Mouse (Mus musculus): Measurements from ENCODE around the gene Ntrk3. TPM values are rescaled to one million over a fixed set of nuclear protein-coding genes. Genes with fewer than 3 reads are reported as not detected.

The Ntrk3 gene
- total RNA-seq, 2 experiments from 2014 or later, result 26.7 to 52.1 TPM

- DNase-seq, result peak; percentile 63
Measured at GRCm38 (mm10) chr7:78361341-78362309, 376.2 kb downstream of the Ntrk3 start.

GRCm38 (mm10) chr7:78347464-78347863 lies 390.3 kb downstream of the Ntrk3 start:
- no peak for DNase-seq

DNA sequence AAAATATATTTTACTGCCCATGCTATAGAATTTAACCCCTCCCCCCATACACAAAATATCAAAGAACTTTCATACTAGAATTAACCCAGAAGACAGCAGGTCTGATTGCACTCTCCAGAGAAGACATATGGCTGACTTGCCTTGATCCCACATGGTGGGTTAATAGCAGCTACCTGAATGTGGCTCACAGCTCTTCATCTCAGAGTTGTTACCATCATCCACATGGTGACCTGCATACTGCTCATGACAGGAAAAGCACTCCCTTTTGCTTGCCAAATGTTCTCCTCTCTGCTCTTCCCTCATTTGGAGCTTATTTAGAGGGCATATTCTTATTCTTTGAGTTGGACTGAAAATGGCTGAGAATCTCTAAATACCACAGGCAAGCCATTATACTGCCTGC lies 404.4 kb downstream of the Ntrk3 start:
- no peak for DNase-seq

DNA sequence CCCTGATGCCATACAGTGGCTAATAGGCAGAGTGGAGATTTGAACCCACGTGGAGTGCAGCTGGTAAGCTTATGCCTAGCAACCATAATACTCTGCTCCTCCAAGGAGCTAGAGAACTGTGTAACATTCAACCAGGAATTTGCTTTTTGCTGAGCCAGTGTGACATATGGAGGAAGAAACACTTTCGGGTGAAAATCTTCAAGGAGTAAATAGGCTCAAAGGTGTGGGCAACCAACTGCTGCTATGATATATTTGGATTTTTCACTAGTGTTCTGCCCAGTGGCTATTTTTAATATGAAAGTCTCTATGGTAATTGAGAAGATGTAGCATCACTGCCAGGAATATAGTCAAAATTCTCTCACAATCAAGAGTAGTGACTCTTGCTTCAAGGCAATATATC lies 409.5 kb downstream of the Ntrk3 start:
- no peak for DNase-seq

GRCm38 (mm10) chr7:78326185-78326584 lies 411.6 kb downstream of the Ntrk3 start:
- DNase-seq, result no peak

DNA sequence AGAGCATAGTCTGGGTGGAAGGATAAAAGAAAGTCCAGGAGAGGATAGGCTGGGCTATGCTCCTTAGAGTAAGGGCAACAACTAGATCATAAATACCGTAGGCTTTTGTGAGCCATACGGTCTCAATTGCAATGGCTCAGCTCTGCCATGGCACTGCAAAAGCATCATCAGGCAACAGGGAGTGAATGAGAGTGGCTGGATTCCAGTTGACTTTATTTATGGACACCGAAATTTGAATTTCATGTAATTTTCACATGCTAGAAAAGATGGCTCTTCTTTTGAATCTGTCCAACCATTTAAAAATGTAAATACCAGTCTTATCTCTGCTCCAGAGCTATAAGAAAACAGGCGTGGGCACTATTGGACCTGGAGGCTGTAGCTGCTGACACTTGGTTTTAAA lies 419.2 kb downstream of the Ntrk3 start:
- DNase-seq, result no peak

GRCm38 (mm10) chr7:78305770-78306169 lies 432.0 kb downstream of the Ntrk3 start:
- DNase-seq, result no peak

GRCm38 (mm10) chr7:78305029-78305428 lies 432.8 kb downstream of the Ntrk3 start:
- no peak for DNase-seq

DNA sequence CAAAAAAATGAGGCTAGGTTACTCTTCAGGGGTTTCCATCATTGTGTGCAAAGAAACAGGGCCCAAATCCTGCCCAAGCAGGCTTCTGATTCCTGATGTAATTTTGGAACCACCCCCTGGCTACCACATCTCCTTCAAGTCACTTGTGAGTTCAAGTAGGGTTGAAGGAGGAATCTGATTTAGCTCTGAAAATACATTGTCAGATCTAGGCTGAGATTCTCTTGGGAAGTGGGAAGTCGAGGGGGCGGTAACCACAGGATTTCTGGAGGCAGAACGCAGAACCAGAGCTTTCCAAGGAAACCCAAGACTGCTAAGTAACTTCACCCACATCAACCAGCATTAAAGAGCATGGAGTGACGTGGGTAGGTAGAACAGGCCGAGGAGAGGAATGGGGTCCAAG lies 440.5 kb downstream of the Ntrk3 start:
- no peak for DNase-seq

DNA sequence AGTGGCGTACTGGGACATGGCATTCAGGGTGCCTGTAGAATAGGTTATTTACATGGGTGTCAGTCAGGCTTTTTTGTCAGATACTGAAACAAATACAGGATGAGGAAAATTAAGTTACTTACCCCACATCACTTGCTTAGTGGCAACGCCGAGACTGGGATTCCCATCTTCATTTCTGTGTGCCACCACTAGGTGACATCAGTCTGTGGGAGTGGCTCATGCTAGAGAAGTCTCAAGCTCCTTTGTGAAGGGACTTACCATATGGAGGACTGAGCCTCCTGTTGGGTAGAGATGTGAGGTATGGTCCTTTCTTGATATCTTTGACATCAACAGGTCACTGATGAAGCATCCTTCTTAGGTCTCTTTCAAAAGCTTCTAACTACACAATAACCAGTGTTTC lies 443.5 kb downstream of the Ntrk3 start:
- no peak for DNase-seq

GRCm38 (mm10) chr7:78290186-78290585 lies 447.6 kb downstream of the Ntrk3 start:
- no peak for DNase-seq

DNA sequence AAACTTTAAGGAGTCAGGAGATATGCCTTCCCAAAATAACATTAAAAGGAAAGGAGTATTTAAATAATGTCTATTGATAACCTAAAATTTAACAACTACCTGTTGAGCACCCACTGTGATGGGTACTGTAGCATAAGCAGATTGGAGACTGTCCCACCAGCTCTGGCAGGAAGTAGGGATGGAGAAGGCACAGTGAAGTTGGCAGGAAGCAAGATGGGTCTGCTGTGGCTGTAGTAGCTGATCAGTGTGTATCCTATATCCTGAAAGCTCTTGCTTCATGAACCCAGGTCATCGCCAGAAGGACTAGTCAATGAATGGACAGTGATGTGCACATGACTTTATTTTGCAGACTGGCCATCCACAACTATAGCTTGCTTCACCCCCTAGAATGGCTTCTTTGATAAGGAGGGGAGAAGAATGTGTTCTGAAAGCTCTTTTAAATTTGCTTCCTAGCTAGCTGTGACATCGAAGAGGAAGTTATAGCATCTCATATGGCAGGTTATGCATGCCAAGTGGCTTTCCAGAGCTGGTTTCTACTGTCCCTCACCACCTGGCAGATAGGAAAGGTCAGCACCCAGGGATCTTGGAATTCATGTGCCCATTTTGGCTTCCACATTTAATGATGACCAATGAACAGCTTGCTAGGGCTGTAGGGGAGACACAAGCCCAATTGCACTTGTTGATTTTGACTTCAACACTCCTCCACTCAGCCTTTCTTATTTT lies 451.1 kb downstream of the Ntrk3 start:
- DNase-seq, result no peak

DNA sequence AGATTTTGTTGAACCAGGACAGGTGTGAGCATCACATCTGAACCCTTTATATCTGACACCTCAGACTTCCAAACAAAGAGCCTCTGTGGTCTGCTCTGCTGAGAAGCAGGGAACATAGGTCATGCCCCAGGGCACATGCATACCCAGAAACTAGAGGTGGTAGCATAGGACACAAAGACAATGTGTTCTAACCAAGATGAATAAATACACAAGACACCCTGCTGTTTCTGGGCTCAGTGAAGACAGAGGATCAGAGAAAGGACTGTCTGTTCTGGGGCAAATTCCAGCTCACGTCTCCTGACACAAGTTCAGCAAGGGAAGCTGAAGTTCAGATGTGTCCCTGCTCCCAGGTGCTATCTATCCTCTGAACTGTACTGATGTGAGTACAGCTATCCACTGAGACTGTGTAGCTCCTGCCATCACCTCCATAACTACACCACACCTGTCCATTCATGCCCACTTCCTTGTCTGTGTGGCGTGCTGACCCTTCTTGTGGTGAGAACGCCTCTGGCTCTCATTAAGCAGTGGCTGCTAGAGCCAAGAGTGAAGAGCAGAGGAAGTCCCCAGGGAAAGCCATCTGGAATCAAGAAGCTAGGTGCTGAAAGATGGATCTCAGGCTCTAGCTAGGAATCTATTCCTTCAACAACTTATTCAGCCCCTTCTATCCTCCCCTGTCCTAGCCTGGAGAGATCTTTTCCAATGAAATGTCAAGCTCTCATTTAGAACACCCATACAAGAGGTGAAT lies 468.1 kb downstream of the Ntrk3 start:
- no peak for DNase-seq

DNA sequence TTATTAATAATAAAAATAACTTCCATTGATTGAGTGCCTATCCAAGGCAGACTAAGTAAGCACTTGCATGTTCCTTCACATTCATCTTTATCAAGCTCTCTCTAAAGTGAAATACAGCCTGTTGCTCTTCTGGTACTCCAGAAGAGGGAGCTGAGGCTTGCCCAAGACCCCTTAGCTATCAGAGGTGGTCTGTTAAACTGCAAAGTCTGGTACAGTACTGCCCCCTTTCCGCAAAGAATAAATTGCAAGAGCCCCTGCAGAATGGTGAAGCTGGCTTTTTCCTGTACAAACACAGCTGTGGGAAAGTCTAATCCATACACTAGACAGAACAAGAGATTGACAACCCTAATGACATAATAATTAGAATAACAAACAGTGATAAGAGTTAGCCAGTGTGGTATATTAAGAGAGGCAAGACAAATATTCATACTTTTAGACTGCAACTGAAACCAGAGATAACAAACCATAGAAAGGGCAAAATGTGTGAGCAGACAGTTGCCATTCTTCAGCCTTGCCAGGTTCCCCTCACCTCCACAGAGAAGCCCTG lies 470.3 kb downstream of the Ntrk3 start:
- DNase-seq, result peak; percentile 7

DNA sequence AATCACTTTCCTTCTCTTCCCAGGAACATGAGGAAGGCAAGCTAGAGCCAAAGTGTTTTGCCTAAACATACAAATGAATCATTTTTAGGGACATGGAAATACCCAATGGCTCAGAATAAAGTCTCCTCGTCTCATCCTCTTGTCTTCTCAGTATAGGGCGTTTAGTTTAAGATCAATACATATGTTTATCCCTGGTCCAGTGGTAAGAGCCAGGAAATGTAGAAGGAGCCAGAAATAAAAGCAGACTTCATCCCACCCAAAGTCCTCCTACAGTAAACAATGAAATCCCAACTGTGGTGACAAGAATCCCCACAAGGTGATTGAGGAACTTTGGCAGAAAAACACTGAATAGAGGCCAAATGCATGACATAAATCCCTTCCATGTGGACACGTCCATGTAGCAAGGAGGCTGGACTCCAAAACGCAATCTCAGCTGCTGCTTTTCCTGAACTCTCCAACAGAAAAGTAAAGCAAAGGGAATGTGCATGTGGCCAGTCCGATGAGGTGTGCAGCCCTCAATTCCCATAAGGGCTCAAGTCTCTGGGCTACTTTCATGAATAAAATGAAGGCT lies 473.3 kb downstream of the Ntrk3 start:
- peak; percentile 20 for DNase-seq

DNA sequence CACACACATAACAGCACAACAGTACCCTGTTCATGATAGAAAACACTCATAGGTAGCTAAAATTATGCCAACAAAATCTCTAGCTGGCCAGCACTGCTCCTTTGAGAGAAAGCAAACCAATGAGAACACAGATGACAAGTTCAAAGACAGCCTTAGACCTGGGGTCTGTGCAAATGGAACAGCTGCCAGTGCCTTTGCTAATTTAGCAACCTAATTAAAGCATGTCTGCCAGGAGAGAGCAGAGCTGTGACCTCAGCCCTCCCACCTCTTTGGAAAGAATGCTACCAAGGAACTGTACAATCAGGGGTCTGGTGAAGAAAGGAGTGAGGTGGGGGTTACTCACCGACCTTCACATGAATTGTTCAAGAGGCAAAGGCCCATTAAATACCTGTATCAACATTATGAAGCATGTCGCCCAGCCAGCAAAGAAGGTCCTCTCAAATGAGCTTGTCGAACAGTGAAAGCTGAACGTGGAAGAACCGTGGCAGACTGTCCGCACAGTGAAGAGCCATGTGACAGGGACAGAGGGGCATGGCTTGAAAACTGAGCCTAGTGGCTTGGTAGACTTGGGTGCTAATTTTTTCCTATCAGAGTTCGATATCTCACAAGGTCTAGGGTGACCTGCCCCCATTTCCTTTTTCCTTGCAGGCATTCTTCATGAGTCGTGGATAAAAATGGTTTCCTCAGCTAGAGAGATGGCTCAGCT lies 476.2 kb downstream of the Ntrk3 start:
- no peak for DNase-seq

DNA sequence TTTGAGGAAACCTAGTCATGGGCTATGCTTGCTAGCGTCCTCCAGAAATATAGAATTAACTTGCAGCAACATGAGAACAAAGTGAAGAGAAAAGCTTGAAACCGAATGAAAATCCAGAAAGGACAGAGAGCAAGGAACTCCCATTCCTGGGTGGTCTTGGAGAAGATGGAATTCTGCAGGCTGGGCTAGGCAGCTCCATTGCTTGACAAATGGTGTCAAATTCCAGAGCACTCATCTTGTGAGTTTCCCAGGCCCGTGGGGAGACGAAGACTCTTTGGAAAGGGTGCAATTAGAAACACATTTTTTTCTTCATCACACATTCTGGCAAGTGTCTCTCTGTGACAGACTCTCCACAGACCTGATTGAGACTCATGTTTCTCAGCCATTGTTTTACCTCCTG lies 479.7 kb downstream of the Ntrk3 start:
- DNase-seq, result no peak

GRCm38 (mm10) chr7:78253777-78254385 lies 483.9 kb downstream of the Ntrk3 start:
- DNase-seq, result no peak

- no peak for DNase-seq
Measured at GRCm38 (mm10) chr7:78248119-78248642, 489.6 kb downstream of the Ntrk3 start.

GRCm38 (mm10) chr7:78239012-78239411 lies 498.8 kb downstream of the Ntrk3 start:
- no peak for DNase-seq

DNA sequence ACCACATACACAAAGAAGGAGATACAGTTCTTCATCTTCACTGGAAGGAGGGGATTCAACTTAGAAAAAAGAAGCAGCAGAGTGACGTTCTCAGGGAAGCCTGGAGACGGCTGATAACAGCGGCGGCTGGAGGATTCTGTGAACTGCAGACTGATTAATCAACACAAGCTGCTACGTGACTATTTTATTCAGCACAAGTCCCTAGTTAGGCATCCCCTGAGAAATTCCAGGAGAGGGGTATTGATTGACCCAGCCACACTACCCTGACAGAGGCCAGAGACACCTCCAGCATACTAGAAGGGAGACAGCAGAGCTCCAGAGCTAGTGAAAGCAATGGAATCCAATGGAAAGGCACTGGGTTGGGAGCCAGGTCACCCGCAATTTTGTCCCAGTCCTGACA lies 516.1 kb downstream of the Ntrk3 start:
- no peak for DNase-seq
